Mouse (Mus musculus) midbrain, embryonic 12.5 days (tissue): ENCODE results near the gene Tcte1. TPM values are rescaled to one million over a fixed set of nuclear protein-coding genes. Genes with fewer than 3 reads are reported as not detected.

Experiments used
- ATAC-seq: fragments of 200-750 bp; cut with Nextera tagmentation; 2 replicates; pipeline ENCODE4 v1.8.0; 2017; ENCODE audit warnings: low read depth, moderate TSS enrichment, moderate library complexity; ENCODE audit not compliant: low FRiP score
- H3K27ac ChIP-seq: fragments of 300-500 bp; sonication (generic); replicated peaks from 2 replicates; pipeline ENCODE4 v1.5.1; 2016; ENCODE audit warnings: mild to moderate bottlenecking
- H3K27me3 ChIP-seq: fragments of 300-500 bp; sonication (generic); 2 replicates; pipeline ENCODE4 v1.6.1; 2016; ENCODE audit warnings: mild to moderate bottlenecking
- H3K36me3 ChIP-seq: fragments of 300-500 bp; sonication (generic); 2 replicates; pipeline ENCODE4 v1.6.1; 2016
- H3K4me1 ChIP-seq: fragments of 300-500 bp; sonication (generic); 2 replicates; pipeline ENCODE4 v1.6.1; 2016
- H3K4me2 ChIP-seq: fragments of 300-500 bp; sonication (generic); replicated peaks from 2 replicates; pipeline ENCODE4 v1.6.1; 2016; ENCODE audit warnings: mild to moderate bottlenecking, moderate library complexity
- H3K4me3 ChIP-seq: fragments of 300-500 bp; sonication (generic); 2 replicates; pipeline ENCODE4 v1.5.1; 2016; ENCODE audit warnings: mild to moderate bottlenecking
- H3K9ac ChIP-seq: fragments of 300-500 bp; sonication (generic); replicated peaks from 2 replicates; pipeline ENCODE4 v1.6.1; 2016; ENCODE audit warnings: mild to moderate bottlenecking, moderate library complexity
- H3K9me3 ChIP-seq: fragments of 300-500 bp; sonication (generic); 2 replicates; pipeline ENCODE4 v1.6.1; 2016; ENCODE audit warnings: mild to moderate bottlenecking
- WGBS: fragments of 180-500 bp; shearing (Covaris S2); methylation state at CpG from one replicate; pipeline ENCODE4 v1.1.7; 2016; 5-methylcytosine and 5-hydroxymethylcytosine counted together
- polyA plus RNA-seq: library from polyadenylated mRNA; unstranded; fragments of >200 nt; fragmentation: Nextera tagmentation; extraction: Ambion mirVana; gene quantifications from 2 replicates; pipeline ENCODE4 v1.2.1, GENCODE M21; 2016

Gene Tcte1
- polyA plus RNA-seq, 1 experiment from 2014 or later: 1.8 TPM

- no peak overlapping the region for H3K27ac ChIP-seq
- no peak overlapping the region for H3K4me2 ChIP-seq
- 0 out of 2 replicates have a peak, but pooled peaks cover 5% of the 10 kb centered on the region for H3K36me3 ChIP-seq
- ATAC-seq: no peak
- no peaks in the 10 kb centered on the region for H3K27me3 ChIP-seq
- no peak overlapping the region for H3K9ac ChIP-seq
- no peak overlapping the region for H3K4me3 ChIP-seq
- WGBS: 72% methylated on average over 6 of the region's 6 CpGs
- H3K9me3 ChIP-seq: no peaks in the 10 kb centered on the region
- H3K4me1 ChIP-seq: peaks cover 20% of the 10 kb centered on the region
These were observed 59.6 kb downstream of the Tcte1 start for GRCm38 (mm10) chr17:45582715-45583355.

- Histone ChIP-seq H3K9me3 (no peaks in the 10 kb centered on the region), H3K27ac (peak overlapping the region; percentile 69)
- WGBS: 39% methylated on average over 12 of the region's 12 CpGs
These were observed 61.1 kb downstream of the Tcte1 start for GRCm38 (mm10) chr17:45584096-45584896.

GRCm38 (mm10) chr17:45584939-45585678, 61.9 kb downstream of the Tcte1 start:
- Histone ChIP-seq H3K9ac (no peak overlapping the region), H3K4me3 (no peak overlapping the region), H3K9me3 (no peaks in the 10 kb centered on the region), H3K4me2 (no peak overlapping the region), H3K27me3 (no peaks in the 10 kb centered on the region), H3K4me1 (peaks cover 20% of the 10 kb centered on the region), H3K27ac (peak overlapping the region; percentile 69), H3K36me3 (0 out of 2 replicates have a peak, but pooled peaks cover 5% of the 10 kb centered on the region)
- peak; percentile 66 for ATAC-seq
- 15% methylated on average over 14 of the region's 14 CpGs for WGBS

More at GRCm38 (mm10) chr17:45584096-45584896, 61.1 kb downstream of the Tcte1 start:
- peaks cover 20% of the 10 kb centered on the region for H3K4me1 ChIP-seq
- H3K36me3 ChIP-seq: 0 out of 2 replicates have a peak, but pooled peaks cover 5% of the 10 kb centered on the region
- H3K4me3 ChIP-seq: no peak overlapping the region
- ATAC-seq: peak; percentile 10; the same call in 1 of the 2 replicates
- H3K4me2 ChIP-seq: no peak overlapping the region; the same call in 1 of the 2 replicates
- H3K9ac ChIP-seq: peak overlapping the region; percentile 34; the same call in 1 of the 2 replicates
- no peaks in the 10 kb centered on the region for H3K27me3 ChIP-seq

- Histone ChIP-seq H3K9ac (no peak overlapping the region), H3K4me3 (no peak overlapping the region), H3K36me3 (0 out of 2 replicates have a peak, but pooled peaks cover 5% of the 10 kb centered on the region), H3K4me1 (peaks cover 20% of the 10 kb centered on the region), H3K27me3 (no peaks in the 10 kb centered on the region), H3K4me2 (no peak overlapping the region), H3K9me3 (no peaks in the 10 kb centered on the region), H3K27ac (peak overlapping the region; percentile 69; the same call in 1 of the 2 replicates)
- no peak for ATAC-seq
- 56% methylated on average over 23 of the region's 23 CpGs for WGBS
These were observed 62.7 kb downstream of the Tcte1 start for GRCm38 (mm10) chr17:45585725-45586448.

GRCm38 (mm10) chr17:45586449-45586837, 63.2 kb downstream of the Tcte1 start:
- WGBS: 94% methylated on average over 3 of the region's 3 CpGs
- Histone ChIP-seq H3K4me1 (peaks cover 16% of the 10 kb centered on the region), H3K4me3 (no peak overlapping the region), H3K9me3 (no peaks in the 10 kb centered on the region), H3K9ac (no peak overlapping the region), H3K36me3 (0 out of 2 replicates have a peak, but pooled peaks cover 5% of the 10 kb centered on the region), H3K27ac (no peak overlapping the region), H3K4me2 (no peak overlapping the region), H3K27me3 (no peaks in the 10 kb centered on the region)
- no peak for ATAC-seq

- Histone ChIP-seq H3K27ac (no peak overlapping the region), H3K4me3 (no peak overlapping the region), H3K4me2 (no peak overlapping the region), H3K27me3 (peaks cover 19% of the 10 kb centered on the region), H3K9me3 (no peaks in the 10 kb centered on the region), H3K36me3 (0 out of 2 replicates have a peak, but pooled peaks cover 5% of the 10 kb centered on the region), H3K4me1 (peaks cover 28% of the 10 kb centered on the region), H3K9ac (no peak overlapping the region)
- ATAC-seq: no peak
- 84% methylated on average over 6 of the region's 7 CpGs for WGBS
These were observed 65.1 kb downstream of the Tcte1 start for GRCm38 (mm10) chr17:45588370-45588769.

- no peak for ATAC-seq
- Histone ChIP-seq H3K27ac (no peak overlapping the region), H3K4me3 (no peak overlapping the region), H3K4me1 (peaks cover 32% of the 10 kb centered on the region), H3K36me3 (0 out of 2 replicates have a peak, but pooled peaks cover 5% of the 10 kb centered on the region), H3K9me3 (no peaks in the 10 kb centered on the region), H3K4me2 (no peak overlapping the region), H3K27me3 (peaks cover 28% of the 10 kb centered on the region), H3K9ac (no peak overlapping the region)
- over 99% methylated on average over 7 of the region's 7 CpGs for WGBS
These were observed 66.0 kb downstream of the Tcte1 start for GRCm38 (mm10) chr17:45589236-45589635.

- no peaks in the 10 kb centered on the region for H3K9me3 ChIP-seq
- no peak overlapping the region for H3K4me3 ChIP-seq
- no peak overlapping the region for H3K9ac ChIP-seq
- no peak for ATAC-seq
- H3K27me3 ChIP-seq: peaks cover 34% of the 10 kb centered on the region
- no peak overlapping the region for H3K27ac ChIP-seq
- peaks cover 32% of the 10 kb centered on the region for H3K4me1 ChIP-seq
- WGBS: 95% methylated on average over 8 of the region's 8 CpGs
- H3K36me3 ChIP-seq: 0 out of 2 replicates have a peak, but pooled peaks cover 5% of the 10 kb centered on the region
- H3K4me2 ChIP-seq: no peak overlapping the region
These were observed 66.6 kb downstream of the Tcte1 start for GRCm38 (mm10) chr17:45589844-45590243.

- no peak for ATAC-seq
- Histone ChIP-seq H3K36me3 (0 out of 2 replicates have a peak, but pooled peaks cover 5% of the 10 kb centered on the region), H3K9ac (no peak overlapping the region), H3K9me3 (no peaks in the 10 kb centered on the region), H3K27ac (no peak overlapping the region), H3K4me1 (peaks cover 33% of the 10 kb centered on the region), H3K4me2 (no peak overlapping the region), H3K4me3 (no peak overlapping the region), H3K27me3 (peaks cover 39% of the 10 kb centered on the region)
- WGBS: 87% methylated on average over 6 of the region's 6 CpGs
These were observed 67.2 kb downstream of the Tcte1 start for GRCm38 (mm10) chr17:45590410-45590809.

- H3K4me1 ChIP-seq: peaks cover 46% of the 10 kb centered on the region
- WGBS: 57% methylated on average over 16 of the region's 16 CpGs
- no peak overlapping the region; the same call in 1 of the 2 replicates for H3K4me2 ChIP-seq
- no peaks in the 10 kb centered on the region for H3K9me3 ChIP-seq
- H3K36me3 ChIP-seq: 0 out of 2 replicates have a peak, but pooled peaks cover 4% of the 10 kb centered on the region
- ATAC-seq: no peak
- H3K9ac ChIP-seq: 0 out of 2 replicates have a peak overlapping the region, but pooled peaks have one; percentile 4
- peaks cover 55% of the 10 kb centered on the region for H3K27me3 ChIP-seq
- no peak overlapping the region for H3K27ac ChIP-seq
- no peak overlapping the region for H3K4me3 ChIP-seq
These were observed 68.7 kb downstream of the Tcte1 start for GRCm38 (mm10) chr17:45591701-45592605.
